Comparison of ENCODE assay signal across 8 mouse cellular contexts in genomic region chr9:98985800-98986475, GRCm38 (mm10). TPM values are rescaled to one million over a fixed set of nuclear protein-coding genes. Genes with fewer than 3 reads are reported as not detected.
A peak's percentile ranks its signal among the peaks of the same experiment; 100 is the strongest.
DNase-seq lines count a peak whose midpoint lies in the region; ATAC-seq and TF ChIP-seq lines count a peak whose summit lies in the region.

Gene Faim (plus strand): TSS chr9:98986373.

- peaks cover 8% of the 10 kb centered on the region; the same call in 1 of the 2 replicates for H3K4me1 ChIP-seq in heart, embryonic 12.5 days (replicated peaks)
- peaks cover 5% of the 10 kb centered on the region for H3K4me1 ChIP-seq in kidney, postnatal 0 days (replicated peaks; ENCODE audit: insufficient read depth, low read length)
- H3K4me1 ChIP-seq in liver, embryonic 11.5 days (replicated peaks; ENCODE audit: control insufficient read depth, insufficient read depth, low read length), result peaks cover 7% of the 10 kb centered on the region
- H3K4me1 ChIP-seq in stomach, embryonic 14.5 days (ENCODE audit: control insufficient read depth, insufficient read depth, low read length), result no peaks in the 10 kb centered on the region

- peak within 1 kb of the TSS; percentile 86 for H3K9ac ChIP-seq in heart, embryonic 12.5 days
- peak within 1 kb of the TSS; percentile 81 for H3K9ac ChIP-seq in kidney, postnatal 0 days (ENCODE audit: low read depth, low read length)
- H3K9ac ChIP-seq in liver, embryonic 11.5 days (ENCODE audit: low read depth, low read length), result peak within 1 kb of the TSS; percentile 82
- peak within 1 kb of the TSS; percentile 51 for H3K9ac ChIP-seq in stomach, embryonic 14.5 days (replicated peaks; ENCODE audit: low read depth, low read length)

- H3K4me3 ChIP-seq in heart, embryonic 12.5 days, result peak within 1 kb of the TSS; percentile 84
- peak within 1 kb of the TSS; percentile 80 for H3K4me3 ChIP-seq in kidney, postnatal 0 days (replicated peaks; ENCODE audit: low read depth, low read length)
- H3K4me3 ChIP-seq in liver, embryonic 11.5 days (ENCODE audit: low read depth, low read length), result peak within 1 kb of the TSS; percentile 80
- peak within 1 kb of the TSS; percentile 77 for H3K4me3 ChIP-seq in stomach, embryonic 14.5 days (ENCODE audit: low read depth, low read length)

- DNase-seq in CD4-positive helper T cell, adult 2 months (ENCODE audit: low read depth, low spot score), result peak; percentile 99
- peak; percentile 95 for DNase-seq in brain, embryonic 18.5 days (ENCODE audit: low read depth, low spot score)
- DNase-seq in kidney, postnatal 0 days (ENCODE audit: low spot score), result peak; percentile 99
- DNase-seq in liver, embryonic 11.5 days (ENCODE audit: low spot score), result peak; percentile 100
- peak; percentile 100 for DNase-seq in naive thymus-derived CD4-positive, alpha-beta T cell, adult 2 months (ENCODE audit: low read depth)

- peak within 1 kb of the TSS; percentile 7; the same call in 1 of the 2 replicates for H3K27ac ChIP-seq in heart, embryonic 12.5 days (ENCODE audit: poor library complexity, severe bottlenecking)
- H3K27ac ChIP-seq in kidney, postnatal 0 days, result no peak within 1 kb of the TSS
- no peak within 1 kb of the TSS for H3K27ac ChIP-seq in liver, embryonic 11.5 days (ENCODE audit: low read depth, low read length)
- H3K27ac ChIP-seq in stomach, embryonic 14.5 days (ENCODE audit: low read length), result no peak within 1 kb of the TSS

- 1% methylated on average over 45 of the region's 45 CpGs for WGBS in heart, embryonic 12.5 days
- under 1% methylated on average over 44 of the region's 45 CpGs for WGBS in kidney, postnatal 0 days
- 2% methylated on average over 45 of the region's 45 CpGs for WGBS in liver, embryonic 11.5 days
- 1% methylated on average over 45 of the region's 45 CpGs for WGBS in stomach, embryonic 14.5 days

- no peaks in the 10 kb centered on the region for H3K36me3 ChIP-seq in heart, embryonic 12.5 days
- no peaks in the 10 kb centered on the region for H3K36me3 ChIP-seq in kidney, postnatal 0 days (ENCODE audit: insufficient read depth, low read length)
- H3K36me3 ChIP-seq in liver, embryonic 11.5 days (ENCODE audit: control insufficient read depth, insufficient read depth, low read length), result no peaks in the 10 kb centered on the region
- H3K36me3 ChIP-seq in stomach, embryonic 14.5 days (ENCODE audit: control insufficient read depth, insufficient read depth, low read length), result no peaks in the 10 kb centered on the region

- peaks cover 17% of the 10 kb centered on the region for H3K27me3 ChIP-seq in heart, embryonic 12.5 days (replicated peaks)
- no peaks in the 10 kb centered on the region for H3K27me3 ChIP-seq in kidney, postnatal 0 days (ENCODE audit: insufficient read depth, low read length)
- peaks cover 4% of the 10 kb centered on the region; the same call in 1 of the 2 replicates for H3K27me3 ChIP-seq in liver, embryonic 11.5 days (replicated peaks; ENCODE audit: control insufficient read depth, insufficient read depth, low read length)
- H3K27me3 ChIP-seq in stomach, embryonic 14.5 days (ENCODE audit: control insufficient read depth, insufficient read depth, low read length), result 0 out of 2 replicates have a peak, but pooled peaks cover 7% of the 10 kb centered on the region

- H3K9me3 ChIP-seq in heart, embryonic 12.5 days (replicated peaks), result no peaks in the 10 kb centered on the region
- H3K9me3 ChIP-seq in kidney, postnatal 0 days (replicated peaks; ENCODE audit: low read length), result no peaks in the 10 kb centered on the region
- no peaks in the 10 kb centered on the region for H3K9me3 ChIP-seq in liver, embryonic 11.5 days (ENCODE audit: control insufficient read depth, low read length)
- H3K9me3 ChIP-seq in stomach, embryonic 14.5 days (ENCODE audit: control insufficient read depth, low read depth, low read length), result no peaks in the 10 kb centered on the region

- TF ChIP-seq CTCF in kidney, postnatal 0 days (IDR thresholded peaks at IDR 0.05; ENCODE audit: low read depth), result peak; percentile 23; the same call in 1 of the 2 replicates

- H3K4me2 ChIP-seq in heart, embryonic 12.5 days, result peak within 1 kb of the TSS; percentile 88
- H3K4me2 ChIP-seq in kidney, postnatal 0 days (ENCODE audit: low read length), result peak within 1 kb of the TSS; percentile 96
- H3K4me2 ChIP-seq in liver, embryonic 11.5 days, result peak within 1 kb of the TSS; percentile 96
- H3K4me2 ChIP-seq in stomach, embryonic 14.5 days (replicated peaks; ENCODE audit: low read depth, low read length), result peak within 1 kb of the TSS; percentile 79

- peak; percentile 98 for ATAC-seq in erythroid progenitor cell, adult 5-6 weeks (replicated peaks; ENCODE audit: low FRiP score, poor library complexity, severe bottlenecking)
- peak; percentile 100 for ATAC-seq in heart, embryonic 12.5 days (ENCODE audit: insufficient number of reproducible peaks, low FRiP score)
- ATAC-seq in kidney, postnatal 0 days (replicated peaks; ENCODE audit: low FRiP score, low read depth), result peak; percentile 99
- peak; percentile 100 for ATAC-seq in liver, embryonic 11.5 days (replicated peaks; ENCODE audit: low FRiP score)
- peak; percentile 99 for ATAC-seq in stomach, embryonic 14.5 days (ENCODE audit: insufficient number of reproducible peaks, insufficient read depth, low FRiP score, low read depth)

RNA-seq across cellular contexts. Expression of gene Faim, which starts in this region (rescaled TPM):
- 4.2 and 7.2 TPM in 2 replicates for total RNA-seq in erythroid progenitor cell, adult 5-6 weeks (2015; ENCODE audit: low replicate concordance)
- total RNA-seq in erythroid progenitor cell, adult 5-6 weeks (2017; ENCODE audit: low replicate concordance), result 3.3 and 10.4 TPM in 2 replicates
- 34.6 and 35.7 TPM in 2 replicates for polyA plus RNA-seq in heart, embryonic 12.5 days (2016; fragmentation: Nextera tagmentation; extraction: Ambion mirVana)
- 59.1 and 61.3 TPM in 2 replicates for polyA plus RNA-seq in kidney, postnatal 0 days (2015; fragmentation: Nextera tagmentation; extraction: Ambion mirVana)
- 44.9 and 47.4 TPM in 2 replicates for polyA plus RNA-seq in liver, embryonic 11.5 days (2014; fragmentation: Nextera tagmentation; extraction: Ambion mirVana)
- polyA plus RNA-seq in stomach, embryonic 14.5 days (2014; fragmentation: Nextera tagmentation; extraction: Ambion mirVana), result 44.0 and 44.7 TPM in 2 replicates
